ENCODE assay signal across 13 mouse cellular contexts in the genomic region with DNA sequence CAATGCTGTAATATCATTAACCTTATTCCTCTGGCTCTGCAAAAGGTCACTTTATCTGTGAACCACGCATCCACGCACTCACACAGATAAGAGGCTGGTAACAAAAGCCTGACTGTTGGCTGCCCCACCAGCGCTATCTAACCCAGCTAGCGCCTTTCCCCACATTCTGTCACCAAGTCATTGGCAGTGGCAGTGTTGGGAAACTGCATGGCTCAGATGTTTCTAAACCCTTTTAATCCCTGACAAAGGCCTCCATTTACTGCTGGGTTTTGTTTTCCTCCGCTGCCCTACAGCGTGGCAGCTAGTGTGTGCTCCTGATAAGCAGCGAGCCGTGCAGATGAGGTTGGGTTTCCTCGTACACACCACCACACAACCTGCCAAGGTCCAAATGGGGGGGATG. TPM values are rescaled to one million over a fixed set of nuclear protein-coding genes. Genes with fewer than 3 reads are reported as not detected.
DNase-seq lines count a peak whose midpoint lies in the region; ATAC-seq and TF ChIP-seq lines count a peak whose summit lies in the region.
"Had no signal": no experiment of that assay in that cellular context is flagged by ENCODE, and none has a peak within 500 bp of the region (broad histone marks: within the 10 kb centered on the region; RNA-seq: fewer than 3 reads in every experiment).

No protein-coding gene starts in this region.

- no peak for ATAC-seq in neural tube, embryonic 11.5 days (ENCODE audit: insufficient read depth, low FRiP score, low TSS enrichment)
- ATAC-seq in neural tube, embryonic 15.5 days (ENCODE audit: low FRiP score) = no peak
- ATAC-seq in liver, embryonic 13.5 days (ENCODE audit: low read depth) = no peak
- peak; percentile 78 for ATAC-seq in stomach, postnatal 0 days (ENCODE audit: low FRiP score, low TSS enrichment)
- ATAC-seq: Patski had no signal

- H3K4me2 ChIP-seq in neural tube, embryonic 11.5 days (ENCODE audit: low read depth) = no peak overlapping the region
- H3K4me2 ChIP-seq in neural tube, embryonic 15.5 days = no peak overlapping the region
- no peak overlapping the region for H3K4me2 ChIP-seq in liver, embryonic 13.5 days
- no peak overlapping the region for H3K4me2 ChIP-seq in stomach, postnatal 0 days (replicated peaks; ENCODE audit: low read depth)

- no peak overlapping the region for H3K4me3 ChIP-seq in neural tube, embryonic 11.5 days (ENCODE audit: low read depth, low read length)
- no peak overlapping the region for H3K4me3 ChIP-seq in neural tube, embryonic 15.5 days (replicated peaks)
- no peak overlapping the region for H3K4me3 ChIP-seq in liver, embryonic 13.5 days (replicated peaks)
- H3K4me3 ChIP-seq in stomach, postnatal 0 days (ENCODE audit: low read depth, low read length) = no peak overlapping the region

- TF ChIP-seq CTCF in stomach, postnatal 0 days (IDR thresholded peaks at IDR 0.05; ENCODE audit: low read depth) = no peak

- 38% methylated on average over 9 of the region's 9 CpGs for WGBS in neural tube, embryonic 11.5 days
- WGBS in neural tube, embryonic 15.5 days = 21% methylated on average over 9 of the region's 9 CpGs
- WGBS in liver, embryonic 13.5 days (ENCODE audit: insufficient replicate concordance) = 22% methylated on average over 9 of the region's 9 CpGs
- 44% methylated on average over 9 of the region's 9 CpGs for WGBS in stomach, postnatal 0 days

- intact Hi-C loops in gastrocnemius, postnatal 14 days (cut with DNase I; ENCODE audit: low total_unique reads) = no loop called here

- H3K9me3 ChIP-seq in neural tube, embryonic 11.5 days (ENCODE audit: control insufficient read depth, low read length) = no peaks in the 10 kb centered on the region
- no peaks in the 10 kb centered on the region for H3K9me3 ChIP-seq in neural tube, embryonic 15.5 days (replicated peaks)
- no peaks in the 10 kb centered on the region for H3K9me3 ChIP-seq in liver, embryonic 13.5 days (replicated peaks)
- no peaks in the 10 kb centered on the region for H3K9me3 ChIP-seq in stomach, postnatal 0 days (ENCODE audit: control insufficient read depth, low read length)

- H3K4me1 ChIP-seq in neural tube, embryonic 11.5 days (ENCODE audit: control insufficient read depth, insufficient read depth, low read length) = 0 out of 2 replicates have a peak, but pooled peaks cover 3% of the 10 kb centered on the region
- peaks cover 26% of the 10 kb centered on the region for H3K4me1 ChIP-seq in neural tube, embryonic 15.5 days
- H3K4me1 ChIP-seq in liver, embryonic 13.5 days (replicated peaks) = peaks cover 7% of the 10 kb centered on the region
- no peaks in the 10 kb centered on the region for H3K4me1 ChIP-seq in stomach, postnatal 0 days (replicated peaks; ENCODE audit: control insufficient read depth, insufficient read depth)

- no peaks in the 10 kb centered on the region for H3K36me3 ChIP-seq in neural tube, embryonic 11.5 days (ENCODE audit: control insufficient read depth, insufficient read depth, low read length)
- no peaks in the 10 kb centered on the region for H3K36me3 ChIP-seq in neural tube, embryonic 15.5 days
- no peaks in the 10 kb centered on the region for H3K36me3 ChIP-seq in liver, embryonic 13.5 days
- no peaks in the 10 kb centered on the region for H3K36me3 ChIP-seq in stomach, postnatal 0 days (ENCODE audit: control insufficient read depth, insufficient read depth, low read length)

- H3K27me3 ChIP-seq in neural tube, embryonic 11.5 days (ENCODE audit: control insufficient read depth, insufficient read depth, low read length) = no peaks in the 10 kb centered on the region
- no peaks in the 10 kb centered on the region for H3K27me3 ChIP-seq in neural tube, embryonic 15.5 days (replicated peaks)
- no peaks in the 10 kb centered on the region for H3K27me3 ChIP-seq in liver, embryonic 13.5 days
- no peaks in the 10 kb centered on the region for H3K27me3 ChIP-seq in stomach, postnatal 0 days (ENCODE audit: control insufficient read depth, insufficient read depth, low read length)
- H3K27me3 ChIP-seq: Patski had no signal

- peak; percentile 8 for DNase-seq in gastrocnemius, postnatal 14 days
- no peak for DNase-seq in gastrocnemius, postnatal 4 days (ENCODE audit: low spot score in 2 of 2)
- peak; percentile 41 for DNase-seq in neural tube, embryonic 11.5 days (ENCODE audit: low spot score)
- no peak for DNase-seq in liver, embryonic 13.5 days
- DNase-seq in stomach, postnatal 0 days (ENCODE audit: low spot score) = peak; percentile 58
- no peak for DNase-seq in frontal cortex, postnatal 14 days (ENCODE audit: low spot score in 2 of 2)
- DNase-seq in thymus, postnatal 10 days (ENCODE audit: low spot score in 2 of 2) = no peak
- DNase-seq: layer of hippocampus, postnatal 36 days; lung, adult 18-20 months had no signal

- H3K27ac ChIP-seq in neural tube, embryonic 11.5 days (ENCODE audit: low read depth, low read length) = 0 out of 2 replicates have a peak overlapping the region, but pooled peaks have one; percentile 39
- no peak overlapping the region for H3K27ac ChIP-seq in neural tube, embryonic 15.5 days (replicated peaks)
- 0 out of 2 replicates have a peak overlapping the region, but pooled peaks have one; percentile 23 for H3K27ac ChIP-seq in liver, embryonic 13.5 days
- no peak overlapping the region for H3K27ac ChIP-seq in stomach, postnatal 0 days (replicated peaks)

- no peak overlapping the region for H3K9ac ChIP-seq in neural tube, embryonic 11.5 days (ENCODE audit: low read length)
- H3K9ac ChIP-seq in neural tube, embryonic 15.5 days (replicated peaks) = no peak overlapping the region
- H3K9ac ChIP-seq in liver, embryonic 13.5 days = no peak overlapping the region
- no peak overlapping the region for H3K9ac ChIP-seq in stomach, postnatal 0 days (ENCODE audit: low read length)

- TF ChIP-seq EP300 in stomach, postnatal 0 days (optimal IDR thresholded peaks at IDR 0.05) = no peak

RNA-seq across cellular contexts. Expression of a gene that starts 55.7 kb away (rescaled TPM):
- 1 to 10 TPM; 1.3 to 2.7 TPM for total RNA-seq in gastrocnemius, postnatal 14 days (2021)
- total RNA-seq in gastrocnemius, postnatal 4 days (2021) = 1 to 10 TPM; 2.8 to 4.3 TPM
- 49.5 and 52.5 TPM in 2 replicates for polyA plus RNA-seq in neural tube, embryonic 11.5 days (2014; fragmentation: Nextera tagmentation; extraction: Ambion mirVana)
- 95.5 and 114 TPM in 2 replicates for polyA plus RNA-seq in neural tube, embryonic 15.5 days (2015; fragmentation: Nextera tagmentation; extraction: Ambion mirVana)
- 0.33 and 0.36 TPM in 2 replicates for polyA plus RNA-seq in liver, embryonic 13.5 days (2015; fragmentation: Nextera tagmentation; extraction: Ambion mirVana)
- polyA plus RNA-seq in stomach, postnatal 0 days (2015; fragmentation: Nextera tagmentation; extraction: Ambion mirVana) = 15.4 and 20.3 TPM in 2 replicates
- total RNA-seq: hematopoietic stem cell, adult 5-6 weeks; neutrophil, adult 5-6 weeks had no signal

Comparison
In these comparisons a context has a peak if more than half of its experiments do, and no peak if none do; other contexts are left out.
1. DNase-seq: peak in gastrocnemius, postnatal 14 days (single experiment), neural tube, embryonic 11.5 days (single experiment) and stomach, postnatal 0 days (single experiment); none in gastrocnemius, postnatal 4 days (0 of 2), liver, embryonic 13.5 days (single experiment), frontal cortex, postnatal 14 days (0 of 2) and thymus, postnatal 10 days (0 of 2).
2. H3K27ac ChIP-seq: peak in neural tube, embryonic 11.5 days (single experiment) and liver, embryonic 13.5 days (single experiment); none in neural tube, embryonic 15.5 days (single experiment) and stomach, postnatal 0 days (single experiment).
3. RNA of a gene that starts 55.7 kb away (polyA plus RNA-seq): 95.5 to 114 TPM in neural tube, embryonic 15.5 days, 49.5 to 52.5 TPM in neural tube, embryonic 11.5 days and 15.4 to 20.3 TPM in stomach, postnatal 0 days; 0.33 to 0.36 TPM in liver, embryonic 13.5 days; every median in the first group is over 10 times any median in the second.